Mouse (Mus musculus) layer of hippocampus, adult 8-10 months (tissue): ENCODE results near the gene Pigv. TPM values are rescaled to one million over a fixed set of nuclear protein-coding genes. Genes with fewer than 3 reads are reported as not detected.
A peak's percentile ranks its signal among the peaks of the same experiment; 100 is the strongest.
"Not testable (repeated sequence)": the region's sequence is repeated elsewhere in the genome, so short reads cannot be mapped to it uniquely, and the experiment has no call there.

Source experiments
- DNase-seq, 2 experiments: peaks; one replicate each; pipeline ENCODE4 v3.0.0; 2022; ENCODE audit warnings: low spot score in 2 of 2
- total RNA-seq, 4 experiments: library from RNA; stranded (reverse); gene quantifications; 2 replicates each; pipeline ENCODE4 v1.2.4; 2022

Pigv gene
- total RNA-seq, 4 experiments from 2014 or later = 9.4 to 13.0 (median 11.3) TPM

DNA sequence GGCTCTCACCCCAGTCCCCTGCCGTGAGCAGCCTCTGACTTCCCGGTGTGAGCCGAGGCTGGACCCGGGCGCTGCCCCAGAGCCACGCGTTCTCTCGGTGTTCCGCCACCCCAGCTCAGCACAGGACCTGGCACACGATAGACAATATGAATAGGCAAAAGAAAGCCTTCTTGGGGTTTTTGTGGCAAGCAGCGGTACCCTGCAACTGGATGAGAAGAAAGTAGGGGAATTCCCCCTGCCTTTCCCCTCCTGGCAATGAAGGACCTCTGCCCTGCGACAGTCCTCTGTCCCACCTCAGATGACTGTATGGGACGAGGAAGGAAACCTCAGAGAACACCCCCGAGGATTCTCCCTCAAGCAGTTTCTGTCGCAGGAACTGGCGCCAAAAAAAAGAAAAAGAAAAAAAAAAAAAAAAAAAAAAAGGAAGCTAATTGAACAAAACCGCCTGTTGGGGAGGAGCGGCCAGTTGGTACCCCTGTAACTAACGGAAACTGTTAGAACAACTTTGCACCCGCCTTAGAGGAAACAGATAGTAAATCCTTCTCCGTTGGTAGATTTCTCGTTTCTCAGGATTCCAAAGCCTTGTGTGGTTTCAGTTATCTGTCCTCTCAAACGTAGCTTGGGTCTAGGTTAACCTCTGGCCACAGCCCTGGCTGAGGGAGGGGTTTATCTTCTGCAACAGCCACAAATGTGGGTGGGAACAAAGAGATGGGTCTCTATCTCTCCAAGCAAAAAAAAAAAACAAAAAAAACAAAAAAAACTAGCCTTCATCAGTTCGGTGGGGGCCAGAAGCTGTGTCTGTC is 599 bp upstream of the Pigv start:
- no peak for DNase-seq

- DNase-seq = peak; percentile 73 to 86
Observed at GRCm38 (mm10) chr4:133671184-133671880, 1.1 kb downstream of the Pigv start.

GRCm38 (mm10) chr4:133669652-133670210 is 2.7 kb downstream of the Pigv start:
- no peak for DNase-seq

DNA sequence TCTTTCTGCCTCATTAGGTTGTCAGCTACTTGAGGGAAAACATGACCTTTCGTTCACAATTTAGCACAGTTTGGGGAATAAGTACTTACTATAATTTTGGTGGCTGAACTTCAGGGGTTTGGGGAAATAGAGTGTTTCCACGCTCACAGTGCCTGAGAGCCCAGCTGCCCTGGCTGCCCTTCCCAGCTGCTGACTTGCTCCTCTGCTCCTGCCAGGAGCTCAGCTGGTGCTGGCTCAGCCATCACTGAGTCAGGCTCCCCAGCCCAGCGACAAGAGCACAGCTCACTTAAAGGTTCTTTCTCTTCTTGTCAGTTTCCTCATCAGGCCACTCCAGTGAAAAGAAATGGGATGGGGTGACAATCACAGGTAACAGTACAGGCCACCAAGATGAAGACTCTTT is 3.9 kb downstream of the Pigv start:
- DNase-seq = no peak

DNA sequence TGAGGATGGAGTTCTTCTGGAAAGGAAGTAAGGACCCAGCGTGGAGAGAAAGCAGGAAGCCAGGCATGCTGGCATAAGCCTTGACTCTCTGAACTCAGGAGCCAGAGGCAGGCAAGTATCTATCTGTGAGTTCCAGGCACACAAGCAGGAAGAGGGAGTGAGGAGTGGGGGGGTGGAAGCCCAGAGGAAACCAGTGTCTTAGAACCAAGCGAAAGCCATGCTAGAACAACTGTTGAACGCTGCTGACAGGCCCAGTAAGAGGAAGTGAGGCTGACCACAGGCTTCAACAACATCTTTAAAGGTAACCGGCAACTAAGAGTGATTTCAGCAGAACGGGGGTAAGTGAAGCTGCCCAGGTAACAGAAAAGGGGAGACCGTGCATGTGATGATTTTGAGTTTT is 6.2 kb downstream of the Pigv start:
- no peak for DNase-seq

GRCm38 (mm10) chr4:133665118-133665517 is 7.3 kb downstream of the Pigv start:
- no peak for DNase-seq

DNA sequence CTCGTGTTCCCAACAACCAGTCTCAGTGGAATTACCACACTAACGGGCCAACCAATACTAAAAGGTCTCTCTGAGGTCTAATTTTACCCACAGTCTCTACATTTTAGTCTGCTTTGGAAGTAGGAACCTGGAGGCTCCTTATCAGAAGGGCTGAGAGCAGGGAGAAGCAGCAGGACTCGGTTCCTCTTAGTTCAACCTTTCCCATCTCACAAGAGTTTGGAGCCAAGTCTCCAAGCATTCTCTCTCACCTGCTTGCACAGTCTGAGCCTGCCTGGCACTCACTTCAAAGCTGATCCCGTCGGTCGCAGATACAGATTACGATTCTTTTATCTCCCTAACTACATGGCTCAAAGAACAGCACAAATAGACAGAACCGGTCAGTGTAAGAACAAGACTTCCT is 9.5 kb downstream of the Pigv start:
- no peak for DNase-seq

- no peak for DNase-seq
Observed at GRCm38 (mm10) chr4:133662421-133662820, 10.0 kb downstream of the Pigv start.

- peak; percentile 83 to 87 for DNase-seq
Observed at GRCm38 (mm10) chr4:133660193-133661155, 12.0 kb downstream of the Pigv start.

GRCm38 (mm10) chr4:133659497-133660192 is 12.8 kb downstream of the Pigv start:
- DNase-seq = no peak

GRCm38 (mm10) chr4:133658729-133659128 is 13.7 kb downstream of the Pigv start:
- no peak for DNase-seq

DNA sequence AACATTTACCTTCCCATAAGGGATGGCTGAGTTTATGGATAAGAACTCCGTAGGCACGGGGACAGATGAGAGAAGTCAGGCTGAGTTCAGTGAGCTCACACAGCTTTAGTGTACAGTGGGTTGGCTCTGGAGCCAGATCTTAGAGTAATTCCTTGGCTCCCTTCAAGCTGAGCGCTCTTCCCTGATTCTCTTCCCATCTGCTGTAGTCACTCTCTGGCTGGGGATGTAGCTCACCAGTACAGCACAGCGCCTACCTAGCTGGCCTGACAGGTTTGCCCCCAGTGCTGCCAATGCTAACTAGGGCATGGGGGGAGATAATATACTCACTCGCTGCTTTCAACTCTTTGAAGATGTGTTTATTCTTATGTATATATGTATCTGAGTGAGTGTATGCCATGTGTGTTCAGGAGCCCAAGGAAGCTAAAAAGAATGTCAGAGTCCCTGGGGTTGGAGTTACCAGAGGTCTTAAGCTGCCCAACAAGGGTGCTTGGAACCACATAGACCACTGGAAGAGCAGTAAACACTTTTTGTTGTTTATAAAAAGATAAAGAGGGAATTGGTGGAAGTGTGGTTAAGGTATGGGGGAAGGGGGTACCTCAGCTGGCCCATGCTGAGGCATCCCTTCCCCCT is 14.5 kb downstream of the Pigv start:
- no peak for DNase-seq

- DNase-seq = no peak
Observed at GRCm38 (mm10) chr4:133656997-133657396, 15.4 kb downstream of the Pigv start.

GRCm38 (mm10) chr4:133656294-133656693 is 16.2 kb downstream of the Pigv start:
- DNase-seq = no peak

DNA sequence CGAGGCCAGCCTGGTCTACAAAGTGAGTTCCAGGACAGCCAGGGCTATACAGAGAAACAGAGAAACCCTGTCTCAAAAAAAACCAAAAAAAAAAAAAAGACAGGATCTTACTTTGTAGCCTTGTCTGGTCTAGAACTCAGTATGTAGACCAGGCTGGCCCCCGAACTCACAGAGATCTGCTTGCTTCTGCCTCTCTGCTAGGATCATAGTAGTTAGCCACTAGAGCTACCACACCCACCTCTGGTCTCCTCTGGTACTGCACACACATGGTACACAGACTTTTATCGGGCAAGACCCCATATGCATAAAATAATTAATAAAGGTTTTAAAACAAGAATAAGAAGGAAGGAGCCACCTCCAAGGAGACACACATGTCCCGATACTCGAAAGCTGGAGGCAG is 18.4 kb downstream of the Pigv start:
- not testable (repeated sequence) for DNase-seq

DNA sequence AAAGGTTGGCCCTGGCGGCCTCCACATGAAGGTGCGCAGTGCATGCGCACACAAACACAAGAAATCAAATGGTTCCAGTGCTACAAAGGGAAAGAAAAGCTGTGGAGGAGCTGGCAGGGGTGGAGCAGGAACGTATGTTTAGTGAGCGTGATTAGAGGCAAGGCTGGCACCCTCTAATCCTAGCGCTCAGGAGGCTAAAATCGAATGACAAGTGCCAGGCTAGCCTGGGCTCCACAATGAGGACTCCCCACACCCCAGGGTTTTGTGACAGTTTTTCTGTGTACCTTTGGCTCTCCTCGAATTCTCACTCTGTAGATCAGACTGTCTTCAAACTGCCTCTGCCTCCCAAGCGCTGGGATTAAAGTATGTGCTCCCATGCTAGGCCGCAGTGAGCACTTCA is 19.7 kb downstream of the Pigv start:
- DNase-seq = no peak

DNA sequence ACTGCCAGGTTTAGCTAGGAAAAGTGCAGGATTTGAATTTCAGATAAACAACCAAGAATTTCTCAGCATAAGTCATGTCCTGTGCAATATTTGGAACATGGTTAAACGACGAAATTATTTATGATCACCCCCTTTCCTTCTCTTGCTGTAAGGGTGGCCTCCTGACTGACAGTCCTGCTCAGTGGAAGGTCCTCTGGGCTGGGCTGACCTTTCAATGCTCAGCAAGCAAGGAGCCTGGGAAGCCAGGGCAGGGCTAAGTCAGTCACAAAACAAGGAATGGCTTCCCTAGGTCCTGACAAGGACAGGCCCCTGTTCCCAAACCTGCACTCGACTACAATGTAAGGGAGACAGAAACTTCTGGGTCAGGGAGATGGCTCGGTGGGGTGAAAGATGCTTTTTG is 20.5 kb downstream of the Pigv start:
- DNase-seq = no peak

- DNase-seq = no peak
Observed at GRCm38 (mm10) chr4:133651445-133651844, 21.0 kb downstream of the Pigv start.

DNA sequence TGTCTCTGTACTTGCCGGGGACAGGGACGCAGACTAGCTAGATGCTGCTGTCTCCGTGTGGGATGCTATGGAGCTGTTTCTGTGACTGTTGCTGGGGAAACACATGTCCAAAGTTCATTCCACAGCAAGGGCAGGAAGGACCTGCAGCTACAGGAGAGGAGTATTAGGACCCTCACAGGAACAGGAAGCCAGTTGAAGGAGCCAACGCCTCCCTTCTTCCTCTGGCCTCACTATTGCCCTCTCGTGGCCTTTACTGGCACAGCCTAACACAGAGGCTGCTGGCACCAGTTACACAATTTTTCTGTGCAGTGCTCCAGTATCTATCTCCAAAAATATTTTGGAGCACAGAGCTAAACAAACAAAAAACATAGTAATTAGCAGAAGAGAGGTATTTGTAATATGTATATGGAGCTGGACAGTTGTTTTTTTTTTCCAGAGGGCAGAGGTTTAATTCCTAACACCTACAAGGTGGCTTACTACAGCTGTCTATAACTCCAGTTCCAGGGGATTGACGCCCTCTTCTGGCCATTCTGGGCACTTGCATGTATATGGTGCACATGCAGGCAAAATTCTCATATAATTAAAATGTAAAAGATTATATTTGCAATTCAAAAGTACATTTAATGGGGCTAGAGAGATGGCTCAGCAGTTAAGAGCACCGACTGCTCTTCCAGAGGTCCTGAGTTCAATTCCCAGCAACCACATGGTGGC is 22.3 kb downstream of the Pigv start, which contains the start of gene Zdhhc18:
TSS of gene Zdhhc18 (minus strand) at position 166 of the 711 bp plus-strand sequence.
- DNase-seq = peak; percentile 57 to 80
